Mouse (Mus musculus): ENCODE measurements around the gene Efcc1.

GRCm38 (mm10) chr6:87737921-87738626, 7.4 kb downstream of the Efcc1 start:
- TF ChIP-seq EP300 (IDR thresholded peaks at IDR 0.05; ENCODE audit: low read depth) (no peak), CTCF (IDR thresholded peaks at IDR 0.05; ENCODE audit: low read depth) (peak; percentile 7; the same call in 1 of the 2 replicates)
